Mouse (Mus musculus) midbrain, postnatal 0 days (tissue): Measurements from ENCODE around the gene Phf20. TPM values are rescaled to one million over a fixed set of nuclear protein-coding genes. Genes with fewer than 3 reads are reported as not detected.

ENCODE experiments used
- ATAC-seq: fragments of 200-750 bp; cut with Nextera tagmentation; 2 replicates; pipeline ENCODE4 v1.8.0; 2017; ENCODE audit warnings: moderate number of reproducible peaks, mild to moderate bottlenecking, moderate TSS enrichment, moderate library complexity; ENCODE audit not compliant: low FRiP score
- DNase-seq: peaks from one replicate; pipeline ENCODE4 v3.0.0-alpha.2; 2015; ENCODE audit warnings: low spot score
- H3K27ac ChIP-seq: fragments of 300-500 bp; sonication (generic); 2 replicates; pipeline ENCODE4 v1.5.1; 2014; ENCODE audit warnings: low read depth, mild to moderate bottlenecking, low read length, mixed read lengths
- H3K27me3 ChIP-seq: fragments of 300-500 bp; sonication (generic); 2 replicates; pipeline ENCODE4 v1.6.1; 2014; ENCODE audit warnings: low read length, control low read depth, mixed read lengths; ENCODE audit not compliant: insufficient read depth
- H3K36me3 ChIP-seq: fragments of 300-500 bp; sonication (generic); 2 replicates; pipeline ENCODE4 v1.6.1; 2014; ENCODE audit warnings: low read length, control low read depth, mixed read lengths; ENCODE audit not compliant: insufficient read depth
- H3K4me1 ChIP-seq: fragments of 300-500 bp; sonication (generic); 2 replicates; pipeline ENCODE4 v1.6.1; 2014; ENCODE audit warnings: mild to moderate bottlenecking, control low read depth, antibody characterized with exemption, low read length, mixed read lengths; ENCODE audit not compliant: insufficient read depth
- H3K4me2 ChIP-seq: fragments of 300-500 bp; sonication (generic); 2 replicates; pipeline ENCODE4 v1.6.1; 2014; ENCODE audit warnings: low read depth, mild to moderate bottlenecking, low read length, mixed read lengths; ENCODE audit not compliant: poor library complexity, severe bottlenecking
- H3K4me3 ChIP-seq: fragments of 300-500 bp; sonication (generic); 2 replicates; pipeline ENCODE4 v1.5.1; 2014; ENCODE audit warnings: low read depth, mild to moderate bottlenecking, low read length, moderate library complexity
- H3K9ac ChIP-seq: fragments of 300-500 bp; sonication (generic); replicated peaks from 2 replicates; pipeline ENCODE4 v1.6.1; 2014; ENCODE audit warnings: mild to moderate bottlenecking, low read length, moderate library complexity, mixed read lengths; ENCODE audit not compliant: poor library complexity, severe bottlenecking
- H3K9me3 ChIP-seq: fragments of 300-500 bp; sonication (generic); 2 replicates; pipeline ENCODE4 v1.6.1; 2016; ENCODE audit warnings: low read length, control low read depth
- CTCF ChIP-seq: IDR thresholded peaks from 2 replicates; pipeline ENCODE4 v1.5.1; 2016; ENCODE audit warnings: antibody characterized with exemption, mild to moderate bottlenecking
- WGBS: fragments of 180-500 bp; shearing (Covaris S2); extraction: QIAGEN DNeasy Blood & Tissue Kit; methylation state at CpG from one replicate; pipeline ENCODE4 v1.1.7; 2014; 5-methylcytosine and 5-hydroxymethylcytosine counted together
- polyA plus RNA-seq: library from polyadenylated mRNA; unstranded; fragments of >200 nt; fragmentation: Nextera tagmentation; extraction: Ambion mirVana; gene quantifications from 2 replicates; pipeline ENCODE4 v1.2.1, GENCODE M21; 2015
- total RNA-seq: library from RNA; depleted of rRNA; stranded (reverse); fragments of >200 nt; gene quantifications from 2 replicates; pipeline ENCODE4 v1.2.3, GENCODE M21; 2014

Gene Phf20
- total and polyA plus RNA-seq, 2 experiments from 2014 or later: 27.6 to 116 TPM

DNA sequence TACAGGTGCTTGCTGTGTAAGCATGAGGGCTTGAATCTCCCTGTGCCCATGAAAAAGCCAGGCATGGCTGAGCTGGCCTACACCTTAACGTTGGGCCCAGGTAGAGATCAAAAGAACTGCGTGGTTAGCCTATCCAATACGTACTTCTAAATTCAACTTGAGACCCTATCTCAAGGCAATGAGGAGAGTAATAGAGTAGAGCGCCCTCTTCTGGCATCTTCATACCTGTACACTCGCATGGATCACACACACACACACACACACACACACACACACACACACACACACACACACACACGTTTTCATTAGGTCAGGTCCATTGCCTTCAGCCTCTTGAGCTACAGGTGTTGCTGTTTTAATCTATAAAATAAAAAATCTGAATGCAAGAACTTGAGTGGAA is 118.5 kb downstream of the Phf20 start:
- no peak for ATAC-seq
- no peaks in the 10 kb centered on the region for H3K4me1 ChIP-seq
- no peak overlapping the region for H3K27ac ChIP-seq
- no peak for DNase-seq
- 94% methylated on average over 6 of the region's 6 CpGs for WGBS
- no peak overlapping the region for H3K9ac ChIP-seq
- H3K36me3 ChIP-seq: no peaks in the 10 kb centered on the region
- H3K9me3 ChIP-seq: no peaks in the 10 kb centered on the region
- H3K4me2 ChIP-seq: no peak overlapping the region
- TF ChIP-seq CTCF: no peak
- no peaks in the 10 kb centered on the region for H3K27me3 ChIP-seq
- no peak overlapping the region for H3K4me3 ChIP-seq

DNA sequence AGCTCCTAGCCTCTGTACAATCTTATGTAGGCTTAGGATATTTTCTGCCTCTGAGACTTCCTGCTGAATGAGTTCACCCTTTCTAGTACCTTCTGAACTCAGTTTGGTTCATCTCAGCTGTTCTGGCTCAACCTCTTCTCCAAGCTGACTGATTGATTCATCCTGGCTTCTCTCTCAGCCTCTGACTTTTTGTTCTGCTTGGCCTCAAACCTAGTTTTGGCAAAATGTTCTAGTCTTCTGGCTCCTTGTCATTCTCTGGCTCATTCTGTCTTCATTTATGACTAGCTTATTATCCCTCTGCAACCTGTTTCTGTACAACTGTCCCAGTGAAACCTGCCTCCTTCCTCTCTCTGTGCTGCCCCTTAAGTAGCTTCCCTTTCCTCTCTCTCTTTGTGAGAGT is 122.2 kb downstream of the Phf20 start:
- no peaks in the 10 kb centered on the region for H3K36me3 ChIP-seq
- no peaks in the 10 kb centered on the region for H3K27me3 ChIP-seq
- ATAC-seq (no peak), DNase-seq (no peak)
- H3K27ac ChIP-seq: no peak overlapping the region
- no peaks in the 10 kb centered on the region for H3K4me1 ChIP-seq
- no peak overlapping the region for H3K4me3 ChIP-seq
- H3K4me2 ChIP-seq: no peak overlapping the region
- no peaks in the 10 kb centered on the region for H3K9me3 ChIP-seq
- TF ChIP-seq CTCF: no peak
- H3K9ac ChIP-seq: no peak overlapping the region

DNA sequence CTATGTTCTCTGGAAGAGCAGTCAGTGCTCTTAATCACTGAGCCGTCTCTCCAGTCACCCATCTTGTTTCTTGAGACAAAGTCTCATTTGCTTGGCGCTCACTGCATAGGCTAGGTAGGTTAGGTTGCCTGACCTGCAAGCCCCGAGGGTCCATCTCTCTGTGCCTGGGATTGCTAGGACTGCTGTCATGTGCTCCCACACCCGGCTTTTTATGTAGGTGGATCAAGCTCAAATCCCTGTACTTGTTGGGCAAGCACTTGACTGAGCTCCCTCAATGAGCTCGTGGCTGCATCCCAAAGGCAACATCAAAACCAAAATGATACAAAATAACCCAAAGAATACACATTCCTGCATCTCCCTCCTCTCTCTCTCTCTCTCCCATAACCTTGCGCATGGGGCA is 125.3 kb downstream of the Phf20 start:
- Histone ChIP-seq H3K27me3 (no peaks in the 10 kb centered on the region), H3K9me3 (no peaks in the 10 kb centered on the region), H3K4me2 (no peak overlapping the region), H3K9ac (no peak overlapping the region), H3K27ac (no peak overlapping the region), H3K36me3 (no peaks in the 10 kb centered on the region), H3K4me3 (no peak overlapping the region), H3K4me1 (no peaks in the 10 kb centered on the region)
- ATAC-seq: no peak
- DNase-seq: no peak
- 85% methylated on average over 6 of the region's 6 CpGs for WGBS
- TF ChIP-seq CTCF: no peak

- Histone ChIP-seq H3K9ac (no peak overlapping the region), H3K4me2 (no peak overlapping the region), H3K27me3 (no peaks in the 10 kb centered on the region), H3K4me1 (no peaks in the 10 kb centered on the region), H3K36me3 (no peaks in the 10 kb centered on the region), H3K9me3 (no peaks in the 10 kb centered on the region), H3K27ac (no peak overlapping the region), H3K4me3 (no peak overlapping the region)
- ATAC-seq (no peak), DNase-seq (peak; percentile 5)
- no peak for TF ChIP-seq CTCF
- WGBS: 71% methylated on average over 6 of the region's 6 CpGs
Measured at GRCm38 (mm10) chr2:156324116-156324588, 127.9 kb downstream of the Phf20 start.

DNA sequence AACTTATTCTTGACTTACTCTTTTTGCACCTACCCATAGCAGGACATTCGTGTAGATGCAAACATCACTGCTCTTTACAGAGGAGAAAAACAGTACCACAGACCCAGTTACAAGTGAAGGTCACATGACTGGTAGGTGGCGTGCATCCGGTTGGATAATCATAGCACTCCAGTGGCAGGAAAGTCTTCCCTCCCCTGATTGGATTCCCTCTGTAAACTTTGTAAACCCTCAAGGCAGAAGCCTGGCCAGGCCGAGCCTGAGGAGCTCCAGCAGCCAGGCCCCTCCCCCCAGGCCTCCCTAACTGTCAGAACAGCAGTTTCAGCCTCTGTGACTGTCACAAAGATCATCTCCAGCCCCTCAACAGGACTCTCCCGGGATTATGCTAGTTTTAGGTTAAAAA is 128.4 kb downstream of the Phf20 start:
- Histone ChIP-seq H3K9ac (no peak overlapping the region), H3K9me3 (no peaks in the 10 kb centered on the region), H3K27ac (no peak overlapping the region), H3K4me1 (no peaks in the 10 kb centered on the region), H3K27me3 (no peaks in the 10 kb centered on the region), H3K36me3 (no peaks in the 10 kb centered on the region), H3K4me2 (no peak overlapping the region), H3K4me3 (no peak overlapping the region)
- DNase-seq: no peak
- WGBS: 50% methylated on average over 5 of the region's 5 CpGs
- ATAC-seq: no peak
- TF ChIP-seq CTCF: no peak

DNA sequence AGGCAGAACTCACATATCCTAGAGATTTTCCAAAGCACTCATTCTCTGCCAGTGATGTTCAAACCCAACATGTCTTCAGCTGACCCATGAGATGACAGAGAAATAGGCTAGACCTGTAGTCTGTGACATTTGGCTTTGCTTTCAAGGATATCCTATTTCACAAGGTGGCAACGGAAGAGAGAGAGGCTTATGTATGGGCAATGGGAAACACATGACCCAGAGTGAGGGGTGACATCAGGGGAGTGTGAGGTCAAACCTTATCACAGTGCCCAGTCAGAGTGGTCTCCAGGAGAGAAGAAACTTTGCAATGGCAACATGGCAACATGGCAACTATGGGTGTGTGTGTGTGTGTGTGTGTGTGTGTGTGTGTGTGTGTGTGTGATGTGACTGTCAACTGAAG is 134.4 kb downstream of the Phf20 start:
- Histone ChIP-seq H3K27ac (no peak overlapping the region), H3K36me3 (no peaks in the 10 kb centered on the region), H3K4me2 (no peak overlapping the region), H3K27me3 (no peaks in the 10 kb centered on the region), H3K9ac (no peak overlapping the region), H3K4me3 (no peak overlapping the region), H3K9me3 (no peaks in the 10 kb centered on the region), H3K4me1 (no peaks in the 10 kb centered on the region)
- DNase-seq (no peak), ATAC-seq (no peak)
- 80% methylated on average over 1 of the region's 1 CpGs for WGBS
- TF ChIP-seq CTCF: no peak
